8 mouse cellular contexts compared by ENCODE assay signal in the genomic region with DNA sequence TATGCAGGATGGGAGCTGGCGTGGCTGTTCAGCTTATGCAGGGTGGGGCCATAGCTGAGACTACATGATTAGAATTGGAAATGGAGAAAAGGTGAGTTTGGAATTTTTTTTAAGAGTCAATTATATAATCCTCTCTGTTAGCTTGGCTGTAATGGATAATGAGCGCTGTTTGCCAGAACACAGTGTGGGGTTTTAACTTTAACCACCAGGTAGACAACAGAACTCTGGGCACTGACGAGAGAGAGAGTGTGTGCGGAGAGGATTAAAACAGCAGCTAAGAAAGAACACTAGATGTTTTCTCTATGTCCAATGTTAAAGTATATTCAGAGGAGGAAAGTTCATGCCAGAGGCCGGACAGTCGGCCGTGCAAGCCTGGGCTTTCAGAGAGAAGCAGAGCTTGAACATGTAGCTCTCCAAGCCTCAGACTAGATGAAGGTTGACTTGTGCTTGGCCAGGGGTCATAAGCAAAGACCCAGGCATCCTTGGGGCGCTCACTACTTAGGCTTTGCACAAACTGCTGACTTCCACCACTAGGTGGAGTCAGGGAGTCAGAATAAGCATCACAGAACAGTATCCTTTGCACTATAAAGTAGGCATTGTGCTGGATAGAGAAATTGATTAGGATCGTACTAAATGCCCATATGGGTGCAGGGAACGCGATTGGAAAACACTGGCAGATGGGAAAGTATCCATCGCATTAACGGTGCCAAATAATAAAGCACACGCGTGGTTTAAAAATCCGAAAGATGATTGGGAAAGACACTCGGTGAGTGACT.
DNase-seq lines count a peak whose midpoint lies in the region; ATAC-seq lines count a peak whose summit lies in the region.

No protein-coding gene starts in this region.

- H3K4me3 ChIP-seq in hindbrain, embryonic 11.5 days (ENCODE audit: low read depth, low read length) = no peak overlapping the region
- H3K4me3 ChIP-seq in neural tube, embryonic 12.5 days = no peak overlapping the region

- peak; percentile 10 to 35 for DNase-seq in adrenal gland, postnatal 36 days
- no peak for DNase-seq in adrenal gland, postnatal 25 days
- peak; percentile 64 for DNase-seq in 3T3-L1 (ENCODE audit: low read depth, low spot score)
- DNase-seq in brain, embryonic 18.5 days (ENCODE audit: low read depth, low spot score) = peak; percentile 28
- DNase-seq in hindbrain, embryonic 11.5 days (ENCODE audit: low spot score) = peak; percentile 70
- peak; percentile 30 for DNase-seq in left cerebral cortex, adult 11 months (ENCODE audit: low spot score)

- H3K4me2 ChIP-seq in hindbrain, embryonic 11.5 days (replicated peaks; ENCODE audit: low read depth, low read length) = no peak overlapping the region
- no peak overlapping the region for H3K4me2 ChIP-seq in neural tube, embryonic 12.5 days (replicated peaks)

- H3K4me1 ChIP-seq in hindbrain, embryonic 11.5 days (replicated peaks; ENCODE audit: control insufficient read depth, insufficient read depth, low read length) = no peaks in the 10 kb centered on the region
- H3K4me1 ChIP-seq in neural tube, embryonic 12.5 days = no peaks in the 10 kb centered on the region

- no peak overlapping the region for H3K9ac ChIP-seq in hindbrain, embryonic 11.5 days (ENCODE audit: low read depth, low read length)
- no peak overlapping the region for H3K9ac ChIP-seq in neural tube, embryonic 12.5 days

- no peak overlapping the region for H3K27ac ChIP-seq in hindbrain, embryonic 11.5 days (ENCODE audit: low read depth, low read length)
- H3K27ac ChIP-seq in neural tube, embryonic 12.5 days = no peak overlapping the region

- H3K9me3 ChIP-seq in hindbrain, embryonic 11.5 days (ENCODE audit: control insufficient read depth, low read length) = no peaks in the 10 kb centered on the region
- no peaks in the 10 kb centered on the region for H3K9me3 ChIP-seq in neural tube, embryonic 12.5 days

- H3K36me3 ChIP-seq in hindbrain, embryonic 11.5 days (ENCODE audit: control insufficient read depth, insufficient read depth, low read length) = no peaks in the 10 kb centered on the region
- no peaks in the 10 kb centered on the region for H3K36me3 ChIP-seq in neural tube, embryonic 12.5 days

- WGBS in hindbrain, embryonic 11.5 days = 89% methylated on average over 17 of the region's 17 CpGs
- 83% methylated on average over 17 of the region's 17 CpGs for WGBS in neural tube, embryonic 12.5 days

- no peaks in the 10 kb centered on the region for H3K27me3 ChIP-seq in hindbrain, embryonic 11.5 days (ENCODE audit: control insufficient read depth, insufficient read depth, low read length)
- H3K27me3 ChIP-seq in neural tube, embryonic 12.5 days (replicated peaks) = no peaks in the 10 kb centered on the region

- ATAC-seq in hindbrain, embryonic 11.5 days (ENCODE audit: low FRiP score) = peak; percentile 60; the same call in 1 of the 2 replicates
- peak; percentile 29; the same call in 1 of the 2 replicates for ATAC-seq in neural tube, embryonic 12.5 days (ENCODE audit: low FRiP score, low read depth)
- no peak for ATAC-seq in inflammation-experienced regulatory T-cells, adult 6 months
